Mouse (Mus musculus): ENCODE results near the gene Dck.
A peak's percentile ranks its signal among the peaks of the same experiment; 100 is the strongest.
"Not testable (repeated sequence)": the region's sequence is repeated elsewhere in the genome, so short reads cannot be mapped to it uniquely, and the experiment has no call there.

The Dck gene

GRCm38 (mm10) chr5:88764987-88765481, at the start of gene Dck:
Gene Dck (plus strand): TSS chr5:88764996.
- peak; percentile 99 to 100 for DNase-seq

- DNase-seq, result no peak
Observed at GRCm38 (mm10) chr5:88716983-88717382, 47.8 kb upstream of the Dck start.

GRCm38 (mm10) chr5:88720116-88721002, 44.4 kb upstream of the Dck start, which contains the start of gene Mob1b:
Gene Mob1b (plus strand): TSS chr5:88720855.
- DNase-seq, result peak; percentile 97 to 98

DNA sequence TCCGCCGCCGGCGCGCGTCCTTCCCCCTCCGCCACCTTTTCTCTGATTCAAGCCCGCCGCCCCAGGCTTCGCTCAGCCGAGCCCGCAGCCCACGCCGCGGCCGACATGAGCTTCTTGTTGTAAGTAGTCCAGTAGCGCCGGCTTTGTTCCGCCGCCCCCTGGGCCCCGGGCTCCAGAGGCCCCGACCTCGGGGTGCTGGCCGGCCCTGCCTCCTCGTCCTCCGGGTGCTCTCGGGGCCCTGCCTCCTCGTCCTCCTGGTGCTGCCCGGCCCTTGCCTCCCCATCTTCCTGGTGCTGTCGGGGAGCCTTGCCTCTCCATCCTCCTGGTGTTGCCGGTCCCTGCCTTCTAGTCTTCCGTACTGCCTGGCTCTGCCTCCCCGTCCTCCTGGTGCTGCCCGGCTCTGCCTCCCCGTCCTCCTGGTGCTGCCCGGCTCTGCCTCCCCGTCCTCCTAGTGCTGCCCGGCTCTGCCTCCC, 43.8 kb upstream of the Dck start:
- DNase-seq, result peak in 1 of 2 experiments; percentile 10

DNA sequence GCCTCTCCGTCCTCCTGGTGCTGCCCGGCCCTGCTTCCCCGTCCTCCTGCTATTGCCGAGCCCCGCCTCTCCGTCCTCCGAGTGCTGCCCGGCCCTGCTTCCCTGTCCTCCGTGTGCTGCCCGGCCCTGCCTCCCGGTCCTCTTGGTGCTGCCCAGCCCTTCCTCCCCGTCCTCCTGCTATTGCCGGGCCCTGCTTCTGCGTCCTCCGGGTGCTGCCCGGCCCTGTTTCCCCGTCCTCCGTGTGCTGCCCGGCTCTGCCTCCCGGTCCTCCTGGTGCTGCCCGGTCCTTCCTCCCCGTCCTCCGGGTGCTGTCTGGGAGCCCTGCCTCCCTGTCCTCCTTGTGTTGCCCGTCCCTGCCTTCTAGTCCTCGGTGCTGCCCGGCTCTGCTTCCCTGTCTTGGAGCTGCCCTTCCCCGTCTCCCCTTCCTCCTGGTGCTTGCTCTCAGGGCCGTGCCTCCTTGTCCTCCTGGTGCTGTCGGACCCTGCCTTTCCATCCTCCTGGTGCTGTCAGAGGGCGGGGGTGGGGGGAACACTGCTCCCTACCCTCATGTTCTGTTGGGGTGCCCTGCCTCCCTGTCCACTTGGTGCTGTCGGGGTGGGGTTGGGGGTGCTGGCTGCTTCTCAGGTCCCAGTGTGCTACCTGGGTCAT, 43.1 kb upstream of the Dck start:
- peak; percentile 66 to 67 for DNase-seq

GRCm38 (mm10) chr5:88722213-88722600, 42.6 kb upstream of the Dck start:
- peak in 1 of 2 experiments; percentile 17 for DNase-seq

DNA sequence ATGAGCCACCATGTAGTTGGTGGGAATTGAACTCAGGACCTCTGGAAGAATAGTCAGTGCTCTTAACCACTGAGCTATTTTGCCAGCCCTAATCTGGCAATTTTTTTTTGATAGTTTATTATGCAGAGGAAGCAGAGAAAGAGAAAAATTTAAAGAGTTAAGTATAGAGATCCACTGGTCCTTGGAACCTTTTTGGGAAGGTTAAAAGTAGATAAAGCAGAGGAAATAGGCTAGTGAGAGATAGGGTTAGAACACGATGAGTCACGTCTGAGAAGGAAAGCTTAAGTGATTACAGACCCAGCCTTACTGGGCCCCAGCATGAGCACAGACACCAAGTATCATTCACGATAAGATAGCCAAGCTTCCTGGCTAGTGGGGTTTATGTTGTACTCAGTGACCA, 40.8 kb upstream of the Dck start:
- no peak for DNase-seq

DNA sequence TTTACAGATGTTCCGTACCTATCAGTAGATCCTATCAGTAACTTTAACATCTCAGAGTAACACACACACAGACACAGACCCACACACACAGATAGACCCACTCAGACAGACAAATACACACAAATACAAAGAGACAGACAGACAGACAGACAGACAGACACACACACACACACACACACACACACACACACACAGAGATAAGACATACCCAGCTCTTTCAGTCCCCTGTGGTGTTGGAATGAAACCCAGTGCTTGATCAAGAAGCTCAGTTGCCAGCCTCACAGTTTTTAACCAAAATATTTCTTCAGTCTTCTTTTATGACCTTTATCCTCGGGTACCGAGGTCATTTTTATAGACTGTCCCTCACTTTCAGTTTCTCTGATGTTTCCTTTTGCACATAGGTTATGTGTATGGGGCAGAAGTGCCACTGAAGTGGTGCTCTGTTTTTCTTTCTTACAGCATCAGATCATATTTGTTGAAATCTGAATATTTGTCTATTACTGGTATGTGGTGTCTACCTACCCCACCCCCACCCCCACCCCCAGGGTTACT, 37.1 kb upstream of the Dck start:
- DNase-seq, result no peak

GRCm38 (mm10) chr5:88734786-88735185, 30.0 kb upstream of the Dck start:
- DNase-seq, result peak; percentile 12 to 14

DNA sequence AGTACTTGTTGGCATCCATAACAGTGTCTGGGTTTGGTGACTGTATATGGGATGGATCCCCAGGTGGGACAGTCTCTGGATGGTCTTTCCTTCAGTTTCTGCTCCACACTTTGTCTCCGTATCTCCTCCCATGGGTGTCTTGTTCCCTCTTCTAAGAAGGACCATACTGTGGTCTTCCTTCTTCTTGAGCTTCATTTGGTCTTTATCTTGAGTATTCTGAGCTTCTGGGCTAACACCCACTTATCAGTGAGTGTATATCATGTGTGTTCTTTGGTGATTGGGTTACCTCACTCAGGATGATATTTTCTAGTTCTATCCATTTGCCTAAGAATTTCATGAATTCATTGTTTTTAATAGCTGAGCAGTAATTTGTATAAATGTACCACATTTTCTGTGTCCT, 23.7 kb upstream of the Dck start:
- DNase-seq, result not testable (repeated sequence)

GRCm38 (mm10) chr5:88747774-88748173, 17.0 kb upstream of the Dck start:
- no peak for DNase-seq

DNA sequence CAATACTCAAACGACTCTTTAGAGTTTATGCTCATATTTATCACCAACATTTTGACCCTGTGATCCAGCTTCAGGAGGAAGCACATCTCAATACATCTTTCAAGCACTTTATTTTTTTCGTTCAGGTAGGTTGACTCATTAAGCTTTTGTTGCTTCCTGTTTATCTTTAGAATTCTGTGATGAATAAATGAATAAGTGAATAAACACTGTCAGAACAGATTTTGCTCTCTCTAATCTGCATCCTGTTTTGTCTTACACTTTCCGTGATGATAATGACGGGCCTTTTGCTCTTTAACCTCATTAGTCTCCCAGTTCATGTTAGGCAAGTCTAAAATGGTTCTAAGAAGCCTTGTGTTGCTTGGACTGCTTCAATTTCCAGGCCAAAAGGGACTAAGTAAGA, 11.6 kb upstream of the Dck start:
- DNase-seq, result no peak

DNA sequence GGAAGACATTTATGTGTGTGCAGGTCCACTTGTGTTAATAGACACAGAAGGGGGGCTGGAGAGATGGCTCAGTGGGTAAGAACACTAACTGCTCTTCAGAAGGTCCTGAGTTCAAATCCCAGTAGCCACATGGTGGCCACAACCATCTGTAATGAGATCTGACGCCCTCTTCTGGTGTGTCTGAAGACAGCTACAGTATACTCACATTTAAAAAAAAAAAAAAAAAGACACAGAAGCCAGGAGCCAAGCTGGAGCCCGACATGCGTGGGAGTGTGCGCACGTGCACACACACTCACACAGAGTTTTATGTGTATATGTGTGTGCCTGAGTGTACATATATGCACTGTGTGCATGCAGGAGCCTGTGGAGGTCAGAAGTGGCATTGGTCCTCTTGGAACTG, 2.2 kb upstream of the Dck start:
- no peak for DNase-seq

- DNase-seq, result no peak
Observed at GRCm38 (mm10) chr5:88764430-88764986, 288 bp upstream of the Dck start.

GRCm38 (mm10) chr5:88765587-88765986, 791 bp downstream of the Dck start:
- DNase-seq, result no peak

- no peak for DNase-seq
Observed at GRCm38 (mm10) chr5:88766121-88766520, 1.3 kb downstream of the Dck start.

- DNase-seq, result no peak
Observed at GRCm38 (mm10) chr5:88766863-88767262, 2.1 kb downstream of the Dck start.

- no peak for DNase-seq
Observed at GRCm38 (mm10) chr5:88768201-88768600, 3.4 kb downstream of the Dck start.

DNA sequence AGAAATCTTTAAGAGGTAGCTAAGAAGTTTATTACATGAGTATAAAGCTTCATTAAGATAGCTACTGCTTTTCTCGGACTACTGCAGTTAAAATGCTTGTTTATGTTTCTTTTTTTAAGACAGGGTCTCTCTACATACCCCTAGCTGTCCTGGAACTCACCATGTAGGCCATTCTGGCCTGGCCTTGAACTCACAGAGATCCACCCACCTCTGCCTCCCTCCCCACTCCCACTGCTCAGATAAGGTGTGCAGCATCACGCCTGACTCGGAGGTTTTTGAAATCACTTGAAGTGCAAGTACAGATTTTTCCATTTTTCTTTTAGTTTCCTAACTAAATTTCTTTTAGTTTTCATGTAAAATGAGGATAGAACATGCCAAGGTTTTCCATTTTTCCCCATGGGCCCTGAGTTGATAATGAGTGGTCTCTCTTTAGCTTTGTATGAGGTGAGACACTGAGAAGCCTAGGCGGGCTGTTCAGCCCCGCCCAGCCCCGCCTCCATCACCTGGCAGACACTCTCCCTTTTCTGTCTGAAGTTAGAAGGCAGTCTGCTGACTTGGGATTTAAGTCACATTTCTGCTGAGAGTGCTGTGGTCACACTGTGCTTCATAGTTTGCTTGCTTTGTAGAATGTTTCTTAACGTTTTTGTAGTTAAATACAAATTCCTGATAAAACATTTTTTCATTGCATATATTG, 17.4 kb downstream of the Dck start:
- DNase-seq, result no peak

DNA sequence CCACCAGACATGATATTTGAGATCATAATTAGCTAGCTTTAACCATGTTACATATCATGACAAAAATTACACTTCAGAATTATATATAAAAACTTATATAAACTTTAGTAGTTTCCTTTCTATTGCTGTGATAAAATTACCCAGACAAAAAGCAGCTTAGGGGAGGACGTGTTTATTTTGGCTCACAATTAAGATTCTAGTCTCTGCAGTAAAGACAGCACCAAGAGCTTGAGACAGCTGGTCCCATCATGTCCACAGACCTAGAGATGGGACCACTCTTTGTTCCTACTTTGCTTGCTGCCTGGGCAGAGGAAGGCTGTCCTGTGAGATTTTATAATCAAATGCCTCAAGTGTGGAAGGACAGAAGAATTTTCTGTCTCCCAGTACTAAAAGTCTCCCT, 20.3 kb downstream of the Dck start:
- DNase-seq, result no peak

GRCm38 (mm10) chr5:88790675-88791074, 25.9 kb downstream of the Dck start:
- DNase-seq, result no peak

Data from lung, adult 18-20 months (tissue).